Mouse (Mus musculus): ENCODE data around the gene Rpf1.

Gene Rpf1

GRCm38 (mm10) chr3:146520798-146521651 is at the start of gene Rpf1:
TSS of gene Rpf1 (minus strand) at chr3:146521429.
- peak; percentile 77 for DNase-seq (ENCODE audit: extremely low spot score, low read depth, low spot score)

DNA sequence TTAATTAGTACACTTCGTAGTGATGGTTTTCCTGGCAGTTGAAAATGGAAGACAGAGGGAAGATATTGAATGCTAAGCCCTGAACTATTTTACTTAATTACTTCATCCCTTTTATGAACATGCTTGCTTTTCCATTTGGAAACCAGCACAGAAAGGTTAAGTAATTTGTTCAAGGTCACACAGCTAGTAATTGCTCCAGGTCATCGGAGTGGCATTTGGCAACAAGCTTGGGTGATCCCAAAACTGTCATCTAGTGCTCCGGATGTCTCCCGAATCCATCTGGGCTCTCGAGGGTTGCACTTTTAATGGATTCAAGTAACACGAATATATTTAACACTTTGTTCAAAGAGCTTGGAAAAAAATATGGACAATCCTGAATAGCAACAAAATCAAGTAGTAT is 49.7 kb upstream of the Rpf1 start:
- no peak for DNase-seq (ENCODE audit: extremely low spot score, low read depth, low spot score)

GRCm38 (mm10) chr3:146570148-146570782 is 49.0 kb upstream of the Rpf1 start, which contains the start of gene Uox:
TSS of gene Uox (plus strand) at chr3:146570426.
- DNase-seq (ENCODE audit: extremely low spot score, low read depth, low spot score): no peak

GRCm38 (mm10) chr3:146569594-146569993 is 48.4 kb upstream of the Rpf1 start:
- DNase-seq (ENCODE audit: extremely low spot score, low read depth, low spot score): no peak

DNA sequence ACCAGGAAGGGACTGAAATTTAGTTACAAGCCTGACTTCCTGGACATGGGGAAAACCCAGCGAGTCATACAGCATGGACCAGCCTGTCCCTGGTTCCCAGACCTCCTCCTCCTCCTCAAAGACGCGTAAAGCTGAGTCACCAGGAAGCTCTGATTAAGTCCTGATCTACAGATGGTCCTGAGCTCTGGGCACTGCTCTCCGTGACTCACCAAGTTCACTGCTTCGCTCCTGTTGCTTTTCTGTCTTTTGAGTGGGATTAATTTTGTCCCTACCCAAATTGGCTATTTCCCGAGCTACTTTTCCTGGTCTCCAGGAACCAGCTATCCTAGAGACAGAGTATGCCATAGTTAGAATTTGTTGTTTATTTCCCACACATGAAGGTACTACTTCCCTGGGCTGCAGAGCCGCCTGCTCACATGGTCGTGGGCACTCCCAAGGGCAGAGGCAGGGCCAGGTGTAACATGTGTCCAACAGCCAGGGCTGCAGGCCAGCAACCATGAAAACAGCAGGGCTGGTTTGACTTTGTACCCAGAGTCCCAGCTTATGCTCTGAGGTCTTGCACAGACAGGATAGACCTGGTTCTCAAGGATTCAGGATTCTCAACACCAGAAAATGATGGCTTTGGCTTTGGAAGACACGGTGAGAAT is 46.8 kb upstream of the Rpf1 start:
- DNase-seq (ENCODE audit: extremely low spot score, low read depth, low spot score): no peak

DNA sequence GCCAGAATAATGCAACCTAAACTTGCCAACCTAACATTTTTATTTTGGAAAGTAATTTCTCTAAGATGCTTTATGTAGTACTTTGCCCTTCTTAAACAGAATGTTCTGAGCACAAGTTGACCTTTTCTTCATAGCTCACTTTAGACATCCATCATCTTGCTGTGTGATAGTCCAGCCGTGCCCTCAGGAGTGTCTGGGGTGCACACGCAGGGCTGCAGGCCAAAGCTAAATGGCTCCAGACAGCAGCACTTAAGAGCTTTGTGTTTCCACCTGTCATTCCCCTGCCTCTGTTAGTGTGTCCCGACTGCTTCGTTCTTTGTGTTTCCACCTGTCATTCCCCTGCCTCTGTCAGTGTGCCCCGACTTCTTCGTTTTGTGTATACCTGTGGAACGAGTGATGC is 46.1 kb upstream of the Rpf1 start:
- no peak for DNase-seq (ENCODE audit: extremely low spot score, low read depth, low spot score)

DNA sequence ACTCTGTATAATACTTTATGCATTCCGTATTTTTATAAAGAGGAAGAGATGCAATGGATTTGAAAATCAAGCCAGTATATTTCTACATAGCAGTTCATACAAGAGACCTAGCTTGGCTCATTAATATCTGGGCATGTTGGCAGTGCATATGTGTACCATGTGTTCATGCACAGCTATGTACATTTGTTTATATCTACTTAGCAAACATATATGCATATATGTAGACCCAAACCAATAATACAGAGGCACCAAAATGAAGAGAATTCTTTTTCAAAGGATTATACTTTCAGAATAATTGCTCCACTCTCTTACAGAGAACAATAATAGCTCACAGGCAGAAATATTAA is 43.8 kb upstream of the Rpf1 start:
- no peak for DNase-seq (ENCODE audit: extremely low spot score, low read depth, low spot score)

DNA sequence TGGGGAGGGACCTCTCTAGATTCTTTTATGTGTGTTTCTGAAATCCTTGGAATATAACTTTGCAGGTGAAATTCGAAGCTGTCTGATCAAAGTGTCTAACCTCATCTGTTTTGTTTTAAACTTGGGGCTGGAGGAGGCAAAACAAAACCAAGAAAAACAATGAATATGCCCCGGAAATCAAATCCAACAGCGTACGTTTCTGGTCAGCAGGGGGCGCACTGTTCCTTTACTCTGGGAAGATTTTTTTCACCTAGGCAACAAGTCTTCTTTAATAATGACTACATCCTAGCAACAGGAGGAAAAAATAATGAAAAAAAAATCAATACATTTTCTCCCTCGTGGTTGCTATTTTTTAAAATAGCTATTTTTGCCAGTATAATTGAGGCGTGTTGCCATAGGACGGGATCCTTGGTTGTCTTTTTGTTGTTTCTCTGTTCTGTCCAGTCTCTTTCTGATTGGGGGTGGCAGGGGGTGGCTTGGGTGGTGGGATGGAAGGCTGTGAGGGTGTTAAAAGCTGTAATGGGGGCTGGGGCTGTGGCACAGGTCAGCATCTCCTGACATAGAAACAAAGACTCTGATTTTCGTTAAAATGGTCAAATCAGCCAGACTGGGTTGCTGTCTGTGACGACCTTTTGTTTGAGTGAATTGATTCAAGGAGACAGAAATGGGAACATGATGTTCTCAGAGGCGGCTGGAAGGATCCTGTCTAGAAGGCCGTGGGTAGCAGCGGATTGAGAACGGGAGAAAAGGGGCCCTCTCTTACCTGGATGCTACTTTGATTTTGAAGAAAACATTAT is 43.2 kb upstream of the Rpf1 start:
- peak; percentile 63 for DNase-seq (ENCODE audit: extremely low spot score, low read depth, low spot score)

DNA sequence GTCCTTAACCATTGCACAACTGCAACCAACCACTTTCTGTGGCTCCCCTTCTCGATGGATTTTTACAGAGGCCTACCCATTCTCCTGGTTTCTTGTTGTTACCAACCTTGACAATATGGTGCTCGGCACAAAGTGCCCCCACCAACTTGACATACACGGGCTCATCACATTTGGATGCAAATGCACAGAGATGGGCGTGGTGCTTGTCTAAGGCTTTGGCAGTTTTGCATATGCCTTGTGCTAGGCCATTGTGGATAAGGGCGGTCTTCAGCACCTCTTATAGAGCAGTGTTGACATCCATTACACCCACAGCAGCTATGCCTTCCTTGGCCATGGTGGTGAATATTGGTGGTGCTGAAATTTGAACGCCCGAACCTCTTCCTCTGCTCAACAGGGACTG is 41.7 kb upstream of the Rpf1 start:
- DNase-seq (ENCODE audit: extremely low spot score, low read depth, low spot score): no peak

DNA sequence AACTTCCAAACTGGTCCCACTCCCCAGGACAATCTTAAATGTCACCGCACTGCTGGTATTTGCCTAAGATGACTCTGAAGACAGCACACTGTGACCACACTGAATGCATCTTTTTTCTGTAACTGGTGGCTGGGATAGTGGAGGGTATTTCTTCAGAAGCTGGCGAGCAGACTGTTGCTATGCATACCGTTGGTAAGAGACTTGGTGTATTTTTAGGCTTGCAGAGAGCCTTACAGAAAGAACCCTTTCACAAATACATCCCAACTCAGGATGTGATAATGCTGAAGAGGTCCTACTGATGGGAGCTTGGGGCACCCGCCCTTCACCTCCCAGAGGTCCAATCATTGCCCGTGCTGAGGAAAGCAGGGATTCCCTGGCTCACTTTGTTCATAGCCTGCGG is 36.3 kb upstream of the Rpf1 start:
- DNase-seq (ENCODE audit: extremely low spot score, low read depth, low spot score): no peak

DNA sequence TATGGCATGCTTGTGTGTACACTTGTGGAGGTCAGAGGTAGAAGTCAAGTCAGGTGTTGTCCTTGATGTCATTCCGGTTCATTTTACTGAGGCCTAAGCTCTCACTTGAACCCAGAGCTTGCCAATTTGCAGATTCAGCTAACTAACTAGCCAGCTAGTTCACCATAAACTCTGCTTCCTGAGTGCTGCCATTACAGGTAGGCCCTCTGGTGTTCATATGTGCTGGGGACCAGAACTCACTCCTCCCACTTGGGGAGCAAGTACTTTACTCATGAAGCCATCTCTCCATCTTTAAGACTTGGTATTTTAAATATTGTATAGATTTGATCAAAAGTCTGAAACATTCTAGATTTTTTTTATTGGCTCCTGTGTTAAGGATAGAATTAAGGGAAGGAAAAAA is 35.3 kb upstream of the Rpf1 start:
- no peak for DNase-seq (ENCODE audit: extremely low spot score, low read depth, low spot score)

DNA sequence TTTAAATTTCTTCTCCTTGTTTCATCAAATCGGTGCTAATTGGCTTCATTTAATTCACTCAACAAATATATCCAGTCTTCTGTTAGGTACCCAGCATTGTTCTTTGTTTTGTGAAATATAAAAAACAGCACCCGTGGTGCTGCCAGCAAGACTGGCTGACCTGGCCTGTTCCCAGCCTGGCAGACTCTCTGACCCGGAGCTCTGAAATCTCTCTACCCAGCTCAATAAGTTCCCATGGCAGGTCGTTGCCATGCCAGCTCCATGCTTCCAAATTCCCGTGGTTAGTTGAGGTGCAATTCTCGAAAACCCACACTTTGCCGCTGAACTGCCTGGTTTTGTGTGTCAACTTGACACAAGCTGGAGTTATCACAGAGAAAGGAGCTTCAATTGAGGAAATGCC is 33.6 kb upstream of the Rpf1 start:
- DNase-seq (ENCODE audit: extremely low spot score, low read depth, low spot score): no peak

DNA sequence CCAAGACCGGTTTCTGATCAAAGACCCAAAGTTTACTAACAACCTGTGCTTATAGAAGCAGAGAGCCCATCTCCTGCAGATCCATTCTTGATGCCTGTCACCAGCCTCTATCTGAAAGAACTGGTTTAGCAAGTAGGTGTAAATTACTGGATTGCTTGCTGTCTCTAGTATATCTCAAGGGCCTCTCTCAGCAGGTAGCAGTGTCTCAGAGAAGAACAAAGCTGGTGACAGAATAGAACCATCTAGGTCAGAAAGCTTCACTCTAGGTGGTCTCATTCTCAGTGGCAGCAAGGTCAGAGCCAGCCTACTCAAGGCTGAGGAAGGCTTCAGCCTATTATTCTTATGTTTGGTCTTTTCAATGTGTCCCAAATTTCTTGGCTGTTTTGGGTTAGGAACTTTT is 22.4 kb upstream of the Rpf1 start:
- no peak for DNase-seq (ENCODE audit: extremely low spot score, low read depth, low spot score)

DNA sequence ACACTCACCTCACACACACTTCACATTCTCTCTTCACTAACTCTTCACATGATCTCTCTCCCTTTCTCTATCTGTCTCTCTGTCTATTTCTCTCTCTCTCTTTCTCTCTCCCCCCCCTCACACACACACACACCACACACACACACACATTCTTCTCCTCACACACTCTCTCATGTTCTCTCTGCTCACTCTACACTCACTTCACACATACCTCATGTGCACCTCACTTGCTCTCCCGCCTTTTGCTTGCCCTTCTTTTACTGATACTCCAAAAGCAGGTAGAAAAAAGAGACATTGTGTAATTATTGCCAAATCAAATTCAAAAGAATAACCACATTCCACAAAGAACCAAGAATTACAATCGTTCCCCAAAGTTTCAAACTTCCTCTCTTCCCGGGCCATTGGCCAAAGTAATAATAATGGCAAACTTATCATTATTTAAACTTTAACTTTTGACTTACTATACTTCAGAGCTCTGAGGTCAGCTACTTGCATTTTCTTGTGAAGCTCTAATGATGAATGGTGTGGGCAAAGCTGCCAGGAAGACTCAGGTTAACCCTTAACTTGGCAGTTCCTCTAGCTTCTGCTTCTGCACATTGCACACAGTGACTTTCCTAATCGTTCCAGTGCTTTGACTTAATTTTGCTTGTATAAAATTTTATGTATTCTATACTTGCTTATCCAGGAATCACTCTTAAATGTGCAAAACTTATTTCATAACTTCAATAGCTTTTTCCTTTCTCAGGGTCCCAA is 19.5 kb upstream of the Rpf1 start:
- DNase-seq (ENCODE audit: extremely low spot score, low read depth, low spot score): no peak

DNA sequence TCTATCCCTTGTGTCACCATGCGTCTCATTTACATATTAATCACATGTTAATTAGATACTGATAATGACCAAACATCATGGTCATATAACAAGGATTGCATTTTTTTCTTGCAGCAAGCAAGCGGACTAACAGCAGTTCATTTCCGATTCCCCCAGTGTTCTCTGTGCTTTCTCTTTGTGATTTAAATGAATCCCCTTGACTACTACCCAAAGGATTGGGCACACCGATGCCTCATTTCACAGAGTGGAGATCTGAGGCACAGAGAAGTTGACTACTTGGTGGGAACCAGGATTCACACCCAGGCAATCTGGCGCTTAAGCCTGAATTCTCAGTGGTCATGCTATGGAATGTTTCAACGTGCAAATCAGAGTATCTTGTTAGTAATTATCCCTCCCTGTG is 13.8 kb upstream of the Rpf1 start:
- no peak for DNase-seq (ENCODE audit: extremely low spot score, low read depth, low spot score)

DNA sequence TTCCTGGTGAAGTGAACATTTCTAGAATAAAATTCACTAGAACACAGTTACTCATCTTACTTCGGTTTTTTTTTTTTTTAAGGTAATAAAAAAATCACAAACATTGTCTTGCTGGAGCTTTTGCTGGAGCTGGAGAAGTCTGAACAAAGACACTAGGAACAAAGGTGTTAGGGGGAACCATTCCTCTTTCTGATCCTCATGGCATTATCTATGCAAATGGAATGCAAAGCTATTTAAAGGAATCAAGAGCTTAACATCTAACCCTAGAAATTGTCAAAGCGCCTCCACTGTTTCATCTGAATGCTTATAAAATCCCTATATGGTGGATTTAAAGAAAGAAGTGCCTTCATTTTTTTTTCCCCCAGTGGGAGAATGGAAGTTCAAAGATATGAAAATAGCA is 7.1 kb upstream of the Rpf1 start:
- no peak for DNase-seq (ENCODE audit: extremely low spot score, low read depth, low spot score)

DNA sequence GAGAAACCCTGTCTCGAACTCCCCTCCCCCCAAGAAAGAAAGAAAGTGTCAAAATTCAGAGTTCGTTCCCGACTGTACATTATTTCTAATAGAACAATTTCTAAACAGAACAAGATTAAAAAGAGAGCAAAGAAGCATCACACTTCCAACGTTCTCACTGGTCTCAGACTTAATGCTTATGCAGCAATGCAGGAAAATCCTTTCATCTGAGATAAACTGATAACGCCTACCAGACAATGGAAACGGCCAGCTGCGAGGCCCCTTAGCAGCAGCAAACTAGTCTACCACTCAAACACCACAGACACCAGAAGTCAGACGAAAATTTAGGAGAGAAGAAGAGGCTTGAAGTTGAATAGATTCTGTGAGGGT is 407 bp upstream of the Rpf1 start:
- no peak for DNase-seq (ENCODE audit: extremely low spot score, low read depth, low spot score)

DNA sequence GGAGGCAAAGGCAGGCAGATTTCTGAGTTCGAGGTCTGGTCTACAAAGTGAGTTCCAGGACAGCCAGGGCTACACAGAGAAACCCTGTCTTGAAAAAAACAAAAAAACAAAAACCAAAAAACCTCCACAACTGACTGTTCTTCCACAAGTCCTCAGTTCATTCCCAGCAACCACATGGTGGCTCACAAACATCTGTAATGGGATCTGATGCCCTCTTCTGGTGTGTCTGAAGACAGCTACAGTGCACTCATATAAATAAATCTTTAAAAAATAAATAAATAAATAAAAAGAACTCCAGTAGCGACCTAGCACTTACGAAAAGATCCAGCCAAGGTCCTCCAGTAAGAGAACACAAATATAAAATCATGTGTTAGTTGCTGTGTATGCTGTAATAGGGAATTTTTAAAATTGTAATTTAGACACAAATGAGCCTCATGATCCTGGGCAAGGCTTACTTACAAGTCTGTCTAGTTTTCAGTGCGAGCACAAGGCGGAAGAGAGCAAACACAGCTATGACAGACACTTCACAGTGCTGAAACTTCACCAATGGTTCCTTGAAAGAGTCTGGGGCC is 917 bp downstream of the Rpf1 start:
- no peak for DNase-seq (ENCODE audit: extremely low spot score, low read depth, low spot score)

GRCm38 (mm10) chr3:146506711-146507110 is 14.5 kb downstream of the Rpf1 start:
- DNase-seq (ENCODE audit: extremely low spot score, low read depth, low spot score): no peak

GRCm38 (mm10) chr3:146501601-146502123 is 19.6 kb downstream of the Rpf1 start:
- no peak for DNase-seq (ENCODE audit: extremely low spot score, low read depth, low spot score)

Data from hindlimb bud, embryonic 11.5 days (tissue).